Mouse (Mus musculus) effector memory CD4-positive, alpha-beta T cell, adult 5 months (primary cell): ENCODE results near the gene Tcap. TPM values are rescaled to one million over a fixed set of nuclear protein-coding genes. Genes with fewer than 3 reads are reported as not detected.

ENCODE experiments used
- polyA plus RNA-seq: library from polyadenylated mRNA; unstranded; fragments of 100-300 nt; shearing (Covaris generic); gene quantifications from one replicate; pipeline ENCODE4 v1.2.1, GENCODE M21; 2017

Gene Tcap
- polyA plus RNA-seq = not detected

GRCm38 (mm10) chr11:98383261-98384030, at the start of gene Tcap:
Gene Tcap (plus strand): TSS chr11:98383811.

GRCm38 (mm10) chr11:98348083-98348961, 35.3 kb upstream of the Tcap start, which contains the start of gene Ppp1r1b:
Gene Ppp1r1b (plus strand): TSS chr11:98348404.

GRCm38 (mm10) chr11:98358161-98359083, 25.2 kb upstream of the Tcap start, which contains the start of gene Stard3:
Gene Stard3 (plus strand): TSS chr11:98358368.

GRCm38 (mm10) chr11:98385638-98386585, 2.3 kb downstream of the Tcap start, which contains the start of gene Pnmt:
Gene Pnmt (plus strand): TSS chr11:98386450.

GRCm38 (mm10) chr11:98400161-98400726, 16.6 kb downstream of the Tcap start, which contains the start of gene Pgap3:
Gene Pgap3 (minus strand): TSS chr11:98400490.

GRCm38 (mm10) chr11:98412273-98412796, 28.7 kb downstream of the Tcap start, which contains the start of gene Erbb2:
Gene Erbb2 (plus strand): TSS chr11:98412470.

Other genes starting within 250 kb of the Tcap start
- gene Fbxl20, start 233.4 kb upstream of the Tcap start, polyA plus RNA-seq = 41.4 TPM
- gene Med1, start 190.5 kb upstream of the Tcap start, polyA plus RNA-seq = 63.3 TPM
- gene Cdk12, start 180.8 kb upstream of the Tcap start, polyA plus RNA-seq = 20.0 TPM
- not detected for gene Neurod2, start 54.2 kb upstream of the Tcap start, polyA plus RNA-seq
- not detected for gene Ppp1r1b, start 35.4 kb upstream of the Tcap start, polyA plus RNA-seq
- 44.2 TPM for gene Stard3, start 25.4 kb upstream of the Tcap start, polyA plus RNA-seq
- gene Pnmt, start 2.6 kb downstream of the Tcap start, polyA plus RNA-seq = not detected
- 10.3 TPM for gene Pgap3, start 16.7 kb downstream of the Tcap start, polyA plus RNA-seq
- gene Erbb2, start 28.7 kb downstream of the Tcap start, polyA plus RNA-seq = 0.07 TPM
- 128 TPM for gene Mien1, start 55.2 kb downstream of the Tcap start, polyA plus RNA-seq
- gene Grb7, start 62.6 kb downstream of the Tcap start, polyA plus RNA-seq = 93.1 TPM
- 123 TPM for gene Ikzf3, start 162.2 kb downstream of the Tcap start, polyA plus RNA-seq
- gene Zpbp2, start 167.3 kb downstream of the Tcap start, polyA plus RNA-seq = 3.6 TPM
- 53.4 TPM for gene Ormdl3, start 203.6 kb downstream of the Tcap start, polyA plus RNA-seq
- gene Lrrc3c, start 214.5 kb downstream of the Tcap start, polyA plus RNA-seq = not detected
- gene Gm12355, start 241.8 kb downstream of the Tcap start, polyA plus RNA-seq = 1.9 TPM
- not detected for gene Gsdma3, start 242.5 kb downstream of the Tcap start, polyA plus RNA-seq